Mouse (Mus musculus) heart, embryonic 10.5 days (tissue): ENCODE measurements around the gene March6. TPM values are rescaled to one million over a fixed set of nuclear protein-coding genes. Genes with fewer than 3 reads are reported as not detected.
A peak's percentile ranks its signal among the peaks of the same experiment; 100 is the strongest.

ENCODE experiments used
- DNase-seq: peaks from one replicate; pipeline ENCODE4 v3.0.0-alpha.2; 2017; ENCODE audit warnings: low spot score
- H3K27ac ChIP-seq: fragments of 300-500 bp; sonication (generic); 2 replicates; pipeline ENCODE4 v1.5.1; 2016; ENCODE audit warnings: mild to moderate bottlenecking
- H3K27me3 ChIP-seq: fragments of 300-500 bp; sonication (generic); 2 replicates; pipeline ENCODE4 v1.6.1; 2016; ENCODE audit warnings: mild to moderate bottlenecking; ENCODE audit not compliant: poor library complexity, insufficient read depth, severe bottlenecking
- H3K36me3 ChIP-seq: fragments of 300-500 bp; sonication (generic); 2 replicates; pipeline ENCODE4 v1.6.1; 2016; ENCODE audit warnings: mild to moderate bottlenecking, moderate library complexity
- H3K4me1 ChIP-seq: fragments of 300-500 bp; sonication (generic); 2 replicates; pipeline ENCODE4 v1.6.1; 2016; ENCODE audit warnings: mild to moderate bottlenecking
- H3K4me3 ChIP-seq: fragments of 300-500 bp; sonication (generic); 2 replicates; pipeline ENCODE4 v1.5.1; 2016; ENCODE audit warnings: mild to moderate bottlenecking, moderate library complexity
- H3K9me3 ChIP-seq: fragments of 300-500 bp; sonication (generic); 2 replicates; pipeline ENCODE4 v1.6.1; 2016; ENCODE audit warnings: mild to moderate bottlenecking, moderate library complexity
- WGBS: fragments of 180-500 bp; shearing (Covaris S2); methylation state at CpG from one replicate; pipeline ENCODE4 v1.1.7; 2016; 5-methylcytosine and 5-hydroxymethylcytosine counted together
- polyA plus RNA-seq: library from polyadenylated mRNA; unstranded; fragments of >200 nt; fragmentation: Nextera tagmentation; extraction: Ambion mirVana; gene quantifications from 2 replicates; pipeline ENCODE4 v1.2.1, GENCODE M21; 2016

Gene March6
- polyA plus RNA-seq, 1 experiment from 2014 or later = 30.5 TPM

- no peaks in the 10 kb centered on the region for H3K9me3 ChIP-seq
- H3K4me3 ChIP-seq = no peak overlapping the region
- no peaks in the 10 kb centered on the region for H3K4me1 ChIP-seq
- H3K36me3 ChIP-seq = peaks cover 71% of the 10 kb centered on the region
- H3K27me3 ChIP-seq = no peaks in the 10 kb centered on the region
- DNase-seq = no peak
- no peak overlapping the region for H3K27ac ChIP-seq
- whole genome bisulfite sequencing = 60% methylated on average over 1 of the region's 1 CpGs
Measured at GRCm38 (mm10) chr15:31476678-31477077, 54.2 kb downstream of the March6 start.

GRCm38 (mm10) chr15:31472645-31473574 lies 57.9 kb downstream of the March6 start:
- no peak for DNase-seq
- H3K27me3 ChIP-seq = no peaks in the 10 kb centered on the region

GRCm38 (mm10) chr15:31471529-31471928 lies 59.3 kb downstream of the March6 start:
- Histone ChIP-seq H3K36me3 (peaks cover 64% of the 10 kb centered on the region), H3K4me3 (no peak overlapping the region), H3K27me3 (no peaks in the 10 kb centered on the region), H3K4me1 (no peaks in the 10 kb centered on the region), H3K9me3 (no peaks in the 10 kb centered on the region), H3K27ac (no peak overlapping the region)
- DNase-seq = no peak
- 95% methylated on average over 4 of the region's 4 CpGs for WGBS

More at GRCm38 (mm10) chr15:31472645-31473574, 57.9 kb downstream of the March6 start:
- WGBS = 74% methylated on average over 4 of the region's 4 CpGs
- Histone ChIP-seq H3K9me3 (no peaks in the 10 kb centered on the region), H3K27ac (no peak overlapping the region), H3K36me3 (peaks cover 61% of the 10 kb centered on the region), H3K4me3 (no peak overlapping the region), H3K4me1 (no peaks in the 10 kb centered on the region)

- Histone ChIP-seq H3K9me3 (no peaks in the 10 kb centered on the region), H3K27me3 (no peaks in the 10 kb centered on the region), H3K27ac (no peak overlapping the region), H3K36me3 (peaks cover 69% of the 10 kb centered on the region), H3K4me1 (no peaks in the 10 kb centered on the region), H3K4me3 (no peak overlapping the region)
- WGBS = 72% methylated on average over 4 of the region's 4 CpGs
- DNase-seq = no peak
Measured at GRCm38 (mm10) chr15:31469497-31469896, 61.4 kb downstream of the March6 start.

GRCm38 (mm10) chr15:31468806-31469205 lies 62.0 kb downstream of the March6 start:
- Histone ChIP-seq H3K36me3 (peaks cover 72% of the 10 kb centered on the region), H3K27ac (no peak overlapping the region), H3K4me3 (no peak overlapping the region), H3K4me1 (no peaks in the 10 kb centered on the region), H3K27me3 (no peaks in the 10 kb centered on the region), H3K9me3 (no peaks in the 10 kb centered on the region)
- 90% methylated on average over 5 of the region's 5 CpGs for WGBS
- no peak for DNase-seq

- no peaks in the 10 kb centered on the region for H3K27me3 ChIP-seq
- H3K4me3 ChIP-seq = no peak overlapping the region
- H3K27ac ChIP-seq = no peak overlapping the region
- no peaks in the 10 kb centered on the region for H3K4me1 ChIP-seq
- H3K36me3 ChIP-seq = peaks cover 86% of the 10 kb centered on the region
- 84% methylated on average over 1 of the region's 1 CpGs for WGBS
- DNase-seq = no peak
- H3K9me3 ChIP-seq = no peaks in the 10 kb centered on the region
Measured at GRCm38 (mm10) chr15:31466749-31467148, 64.1 kb downstream of the March6 start.

- WGBS = 92% methylated on average over 5 of the region's 5 CpGs
- no peaks in the 10 kb centered on the region for H3K9me3 ChIP-seq
- no peaks in the 10 kb centered on the region for H3K27me3 ChIP-seq
- H3K4me1 ChIP-seq = no peaks in the 10 kb centered on the region
- H3K36me3 ChIP-seq = peaks cover 86% of the 10 kb centered on the region
- H3K27ac ChIP-seq = no peak overlapping the region
- H3K4me3 ChIP-seq = no peak overlapping the region
- DNase-seq = no peak
Measured at GRCm38 (mm10) chr15:31466295-31466694, 64.6 kb downstream of the March6 start.

GRCm38 (mm10) chr15:31465806-31466205 lies 65.0 kb downstream of the March6 start:
- no peaks in the 10 kb centered on the region for H3K9me3 ChIP-seq
- no peak for DNase-seq
- 93% methylated on average over 2 of the region's 2 CpGs for WGBS
- no peak overlapping the region for H3K27ac ChIP-seq
- H3K4me3 ChIP-seq = no peak overlapping the region
- H3K36me3 ChIP-seq = peaks cover 89% of the 10 kb centered on the region
- H3K27me3 ChIP-seq = no peaks in the 10 kb centered on the region
- no peaks in the 10 kb centered on the region for H3K4me1 ChIP-seq

- Histone ChIP-seq H3K27ac (no peak overlapping the region), H3K4me1 (no peaks in the 10 kb centered on the region), H3K27me3 (no peaks in the 10 kb centered on the region), H3K36me3 (peaks cover 85% of the 10 kb centered on the region), H3K9me3 (no peaks in the 10 kb centered on the region), H3K4me3 (no peak overlapping the region)
- no peak for DNase-seq
- 83% methylated on average over 2 of the region's 2 CpGs for whole genome bisulfite sequencing
Measured at GRCm38 (mm10) chr15:31460571-31460970, 70.3 kb downstream of the March6 start.

GRCm38 (mm10) chr15:31458081-31458480 lies 72.8 kb downstream of the March6 start:
- H3K9me3 ChIP-seq = no peaks in the 10 kb centered on the region
- no peak for DNase-seq
- peaks cover 62% of the 10 kb centered on the region for H3K36me3 ChIP-seq
- no peak overlapping the region for H3K4me3 ChIP-seq
- 91% methylated on average over 7 of the region's 7 CpGs for WGBS
- H3K4me1 ChIP-seq = peaks cover 4% of the 10 kb centered on the region; the same call in 1 of the 2 replicates
- no peak overlapping the region for H3K27ac ChIP-seq
- H3K27me3 ChIP-seq = no peaks in the 10 kb centered on the region

GRCm38 (mm10) chr15:31456381-31456780 lies 74.5 kb downstream of the March6 start:
- H3K36me3 ChIP-seq = peaks cover 45% of the 10 kb centered on the region

GRCm38 (mm10) chr15:31454861-31455295 lies 76.0 kb downstream of the March6 start:
- no peak for DNase-seq
- Histone ChIP-seq H3K27me3 (no peaks in the 10 kb centered on the region), H3K4me1 (peaks cover 13% of the 10 kb centered on the region), H3K27ac (no peak overlapping the region), H3K4me3 (no peak overlapping the region), H3K36me3 (peaks cover 30% of the 10 kb centered on the region), H3K9me3 (no peaks in the 10 kb centered on the region)
- 59% methylated on average over 7 of the region's 7 CpGs for WGBS

More at GRCm38 (mm10) chr15:31456381-31456780, 74.5 kb downstream of the March6 start:
- WGBS = 93% methylated on average over 5 of the region's 5 CpGs
- H3K4me1 ChIP-seq = peaks cover 6% of the 10 kb centered on the region; the same call in 1 of the 2 replicates
- no peak overlapping the region for H3K4me3 ChIP-seq
- DNase-seq = no peak
- H3K27me3 ChIP-seq = no peaks in the 10 kb centered on the region
- no peak overlapping the region for H3K27ac ChIP-seq
- no peaks in the 10 kb centered on the region for H3K9me3 ChIP-seq

GRCm38 (mm10) chr15:31454096-31454860 lies 76.6 kb downstream of the March6 start:
- peak overlapping the region; percentile 71 for H3K4me3 ChIP-seq
- peak overlapping the region; percentile 87 for H3K27ac ChIP-seq
- H3K4me1 ChIP-seq = peaks cover 18% of the 10 kb centered on the region
- H3K36me3 ChIP-seq = peaks cover 24% of the 10 kb centered on the region
- WGBS = 53% methylated on average over 10 of the region's 10 CpGs
- DNase-seq = no peak
- H3K9me3 ChIP-seq = no peaks in the 10 kb centered on the region
- H3K27me3 ChIP-seq = no peaks in the 10 kb centered on the region
